Mouse (Mus musculus) large intestine, adult 2 months (tissue): Measurements from ENCODE around the gene Usp15. TPM values are rescaled to one million over a fixed set of nuclear protein-coding genes. Genes with fewer than 3 reads are reported as not detected.

Experiments used
- DNase-seq: peaks from one replicate; pipeline ENCODE4 v3.0.0-alpha.2; 2012; ENCODE audit warnings: low read depth, low spot score
- WGBS: fragments of 180-500 bp; shearing (Covaris S2); methylation state at CpG from one replicate; pipeline ENCODE4 v1.1.7; 2018; 5-methylcytosine and 5-hydroxymethylcytosine counted together
- polyA plus RNA-seq: library from polyadenylated mRNA; depleted of rRNA; stranded (reverse); fragments of >200 nt; gene quantifications from 2 replicates; pipeline ENCODE4 v1.2.3, GENCODE M21; 2012; rRNA removed

Usp15 gene
- polyA plus RNA-seq, 1 experiment, result 11.8 TPM

GRCm38 (mm10) chr10:123056463-123056862 is 140.3 kb downstream of the Usp15 start:
- no peak for DNase-seq
- WGBS, result 73% methylated on average over 10 of the region's 10 CpGs

- WGBS, result 77% methylated on average over 9 of the region's 9 CpGs
- DNase-seq, result no peak
These were observed 141.4 kb downstream of the Usp15 start for GRCm38 (mm10) chr10:123055205-123056000.

Other genes starting within 250 kb of the Usp15 start
- gene Mon2, start 120.5 kb downstream of the Usp15 start, polyA plus RNA-seq, result 53.4 and 65.6 TPM in 2 replicates
- gene Fam19a2, start 67.0 kb upstream of the Usp15 start, polyA plus RNA-seq, result 0.04 TPM in 1 of 2 replicates, not detected in the other